ENCODE assay signal across 7 mouse cellular contexts in the genomic region with DNA sequence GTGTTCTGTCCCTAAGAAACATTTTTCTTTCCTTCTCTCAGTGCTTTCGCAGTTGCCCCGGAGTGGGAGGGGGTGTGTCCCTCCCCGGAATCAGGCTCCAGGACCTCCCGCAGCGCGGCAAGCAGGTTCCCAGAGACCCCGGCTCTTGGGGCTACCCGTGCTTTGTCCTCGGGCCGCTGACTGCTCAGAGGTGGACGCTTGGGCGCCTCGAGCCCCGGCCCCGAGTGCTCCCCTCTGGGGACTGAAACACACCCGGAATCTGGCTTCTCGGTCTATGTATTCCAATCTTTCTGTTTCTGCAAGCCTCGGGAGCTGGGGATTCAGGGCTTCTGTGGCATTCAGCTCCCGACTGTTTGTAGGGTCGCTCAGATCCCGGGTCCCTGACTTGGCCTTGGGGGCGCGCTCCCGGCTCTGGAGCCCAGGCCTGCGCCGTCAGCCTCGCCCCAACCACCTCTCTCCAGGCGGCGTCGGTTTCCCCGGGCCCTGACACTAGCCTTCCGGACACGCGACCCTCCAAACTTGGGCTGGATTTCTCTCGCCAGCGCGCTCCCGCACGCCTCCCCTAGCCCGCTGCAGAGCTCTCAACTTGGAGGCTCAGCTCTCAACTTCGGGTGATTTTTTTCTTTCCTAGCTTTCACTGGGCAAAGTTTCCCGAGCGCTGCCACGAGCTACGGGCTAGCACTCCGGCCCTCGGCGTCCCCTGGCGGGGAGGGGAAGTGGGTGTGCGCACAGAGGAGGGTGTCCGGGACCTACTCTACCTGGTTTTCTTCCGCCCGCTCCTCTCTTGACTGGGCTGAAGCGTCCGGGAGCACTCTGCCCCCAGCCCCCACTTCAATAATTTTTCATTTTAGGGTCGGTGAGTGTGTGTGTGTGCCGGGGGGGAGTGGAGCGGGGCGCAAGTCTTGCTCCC. TPM values are rescaled to one million over a fixed set of nuclear protein-coding genes. Genes with fewer than 3 reads are reported as not detected.
A peak's percentile ranks its signal among the peaks of the same experiment; 100 is the strongest.
DNase-seq lines count a peak whose midpoint lies in the region; ATAC-seq and TF ChIP-seq lines count a peak whose summit lies in the region.

No protein-coding gene starts in this region.

- H3K27me3 ChIP-seq in G1E (ENCODE audit: insufficient read depth, low read length) = peaks cover 3% of the 10 kb centered on the region; the same call in 1 of the 2 replicates
- H3K27me3 ChIP-seq in forebrain, embryonic 14.5 days (replicated peaks; ENCODE audit: control insufficient read depth, insufficient read depth, low read length) = no peaks in the 10 kb centered on the region
- 0 out of 2 replicates have a peak, but pooled peaks cover 5% of the 10 kb centered on the region for H3K27me3 ChIP-seq in hindbrain, postnatal 0 days (ENCODE audit: insufficient read depth, low read length)
- H3K27me3 ChIP-seq in liver, postnatal 0 days (ENCODE audit: insufficient read depth, low read length) = peaks cover 49% of the 10 kb centered on the region

- peak; percentile 29; the same call in 1 of the 2 replicates for ATAC-seq in G1E (ENCODE audit: extremely low read depth, insufficient number of reproducible peaks, low FRiP score, poor library complexity, severe bottlenecking)
- ATAC-seq in forebrain, embryonic 14.5 days = peak; percentile 18
- ATAC-seq in hindbrain, postnatal 0 days = peak; percentile 39
- ATAC-seq in liver, postnatal 0 days = peak; percentile 46

- TF ChIP-seq CTCF in G1E (IDR thresholded peaks at IDR 0.05; ENCODE audit: low read depth, low read length) = no peak
- peak; percentile 46 for TF ChIP-seq CTCF in hindbrain, postnatal 0 days (IDR thresholded peaks at IDR 0.05; ENCODE audit: low read depth)
- peak; percentile 56 for TF ChIP-seq CTCF in liver, postnatal 0 days (IDR thresholded peaks at IDR 0.05; ENCODE audit: low read depth)

- H3K4me3 ChIP-seq in G1E (ENCODE audit: low read depth, low read length) = peak overlapping the region; percentile 76
- peak overlapping the region; percentile 91 for H3K4me3 ChIP-seq in forebrain, embryonic 14.5 days (ENCODE audit: low read depth, low read length)
- peak overlapping the region; percentile 69 for H3K4me3 ChIP-seq in hindbrain, postnatal 0 days (ENCODE audit: low read length)
- H3K4me3 ChIP-seq in liver, postnatal 0 days (ENCODE audit: low read depth, low read length) = peak overlapping the region; percentile 71

- peaks cover 17% of the 10 kb centered on the region for H3K36me3 ChIP-seq in G1E (replicated peaks)
- no peaks in the 10 kb centered on the region for H3K36me3 ChIP-seq in forebrain, embryonic 14.5 days (ENCODE audit: control insufficient read depth, insufficient read depth, low read length)
- no peaks in the 10 kb centered on the region for H3K36me3 ChIP-seq in hindbrain, postnatal 0 days (ENCODE audit: insufficient read depth, low read length)
- H3K36me3 ChIP-seq in liver, postnatal 0 days (replicated peaks; ENCODE audit: insufficient read depth, low read length) = no peaks in the 10 kb centered on the region

- peak overlapping the region; percentile 98 for H3K4me2 ChIP-seq in forebrain, embryonic 14.5 days (ENCODE audit: low read length)
- peak overlapping the region; percentile 100 for H3K4me2 ChIP-seq in hindbrain, postnatal 0 days (ENCODE audit: low read depth, low read length)
- H3K4me2 ChIP-seq in liver, postnatal 0 days (ENCODE audit: low read depth, low read length) = peak overlapping the region; percentile 92

- WGBS in forebrain, embryonic 14.5 days = under 1% methylated on average over 59 of the region's 59 CpGs
- WGBS in hindbrain, postnatal 0 days = under 1% methylated on average over 58 of the region's 59 CpGs
- WGBS in liver, postnatal 0 days (ENCODE audit: insufficient replicate concordance) = under 1% methylated on average over 57 of the region's 59 CpGs

- no peak for DNase-seq in G1E (ENCODE audit: low spot score)
- DNase-seq in adrenal gland, adult 8-10 months = peak; percentile 29
- peak; percentile 80 for DNase-seq in forebrain, embryonic 14.5 days (ENCODE audit: low spot score)
- peak; percentile 70 for DNase-seq in hindbrain, postnatal 0 days (ENCODE audit: low spot score)
- peak; percentile 76 for DNase-seq in liver, postnatal 0 days
- peak; percentile 79 for DNase-seq in neural tube, embryonic 10.5 days (ENCODE audit: extremely low spot score, low spot score)
- peak; percentile 30 to 36 for DNase-seq in thymus, adult 18-20 months

- no peak for TF ChIP-seq EP300 in liver, postnatal 0 days (IDR thresholded peaks at IDR 0.05; ENCODE audit: low read depth)

- H3K4me1 ChIP-seq in G1E (ENCODE audit: insufficient read depth, low read depth, low read length) = peaks cover 17% of the 10 kb centered on the region
- H3K4me1 ChIP-seq in forebrain, embryonic 14.5 days (ENCODE audit: control insufficient read depth, insufficient read depth, low read length) = peaks cover 14% of the 10 kb centered on the region
- H3K4me1 ChIP-seq in hindbrain, postnatal 0 days (ENCODE audit: insufficient read depth, low read length) = 0 out of 2 replicates have a peak, but pooled peaks cover 2% of the 10 kb centered on the region
- peaks cover 32% of the 10 kb centered on the region for H3K4me1 ChIP-seq in liver, postnatal 0 days (ENCODE audit: insufficient read depth)

- peak overlapping the region; percentile 100 for H3K9ac ChIP-seq in forebrain, embryonic 14.5 days (ENCODE audit: low read length)
- peak overlapping the region; percentile 74 for H3K9ac ChIP-seq in hindbrain, postnatal 0 days (replicated peaks; ENCODE audit: low read length)
- peak overlapping the region; percentile 80 for H3K9ac ChIP-seq in liver, postnatal 0 days (replicated peaks)

- H3K27ac ChIP-seq in forebrain, embryonic 14.5 days (ENCODE audit: low read depth, low read length) = peak overlapping the region; percentile 100
- peak overlapping the region; percentile 93 for H3K27ac ChIP-seq in hindbrain, postnatal 0 days
- peak overlapping the region; percentile 63 for H3K27ac ChIP-seq in liver, postnatal 0 days (ENCODE audit: low read depth)

- H3K9me3 ChIP-seq in G1E (replicated peaks) = no peaks in the 10 kb centered on the region
- no peaks in the 10 kb centered on the region for H3K9me3 ChIP-seq in forebrain, embryonic 14.5 days (replicated peaks; ENCODE audit: control insufficient read depth, low read length)
- H3K9me3 ChIP-seq in hindbrain, postnatal 0 days (ENCODE audit: low read length) = no peaks in the 10 kb centered on the region
- H3K9me3 ChIP-seq in liver, postnatal 0 days (ENCODE audit: low read length) = no peaks in the 10 kb centered on the region

RNA-seq across cellular contexts. Expression of a gene that starts 0.8 kb away (rescaled TPM):
- 93.2 and 102 TPM in 2 replicates for total RNA-seq in G1E (2014; fragmentation: Nextera tagmentation)
- total RNA-seq in G1E (2017) = 20.6 and 25.4 TPM in 2 replicates
- polyA plus RNA-seq in G1E (2012) = 53.5 and 54.9 TPM in 2 replicates
- total RNA-seq in adrenal gland, adult 8-10 months (2022) = 1 to 10 TPM; 4.3 to 8.6 (median 5.7) TPM
- 148 and 174 TPM in 2 replicates for polyA plus RNA-seq in forebrain, embryonic 14.5 days (2014; fragmentation: Nextera tagmentation; extraction: Ambion mirVana)
- total RNA-seq in hindbrain, postnatal 0 days (2014; rRNA removed) = 32.2 and 32.3 TPM in 2 replicates
- 69.8 and 73.5 TPM in 2 replicates for polyA plus RNA-seq in hindbrain, postnatal 0 days (2015; fragmentation: Nextera tagmentation; extraction: Ambion mirVana)
- polyA plus RNA-seq in liver, postnatal 0 days (2015; fragmentation: Nextera tagmentation; extraction: Ambion mirVana) = 6.6 and 10.3 TPM in 2 replicates

RNA-seq across cellular contexts. Expression of a gene that starts 2.2 kb away (rescaled TPM):
- total RNA-seq in G1E (2014; fragmentation: Nextera tagmentation) (not detected in 2 replicates), G1E (2017) (0.16 TPM in 1 of 2 replicates, not detected in the other)
- polyA plus RNA-seq in G1E (2012) = not detected in 2 replicates
- not detected for total RNA-seq in adrenal gland, adult 8-10 months (2022)
- polyA plus RNA-seq in forebrain, embryonic 14.5 days (2014; fragmentation: Nextera tagmentation; extraction: Ambion mirVana) = 0.32 and 0.41 TPM in 2 replicates
- total RNA-seq in hindbrain, postnatal 0 days (2014; rRNA removed) = not detected in 2 replicates
- polyA plus RNA-seq in hindbrain, postnatal 0 days (2015; fragmentation: Nextera tagmentation; extraction: Ambion mirVana) = not detected in 2 replicates
- not detected in 2 replicates for polyA plus RNA-seq in liver, postnatal 0 days (2015; fragmentation: Nextera tagmentation; extraction: Ambion mirVana)
